Mouse (Mus musculus): ENCODE measurements around the gene Rsc1a1. TPM values are rescaled to one million over a fixed set of nuclear protein-coding genes. Genes with fewer than 3 reads are reported as not detected.
A peak's percentile ranks its signal among the peaks of the same experiment; 100 is the strongest.

The Rsc1a1 gene
- polyA plus RNA-seq, 1 experiment = not detected

GRCm38 (mm10) chr4:141715027-141715426 is 29.6 kb upstream of the Rsc1a1 start:
- Histone ChIP-seq H3K4me1 (ENCODE audit: control insufficient read depth, insufficient read depth, low read length) (peaks cover 13% of the 10 kb centered on the region; the same call in 1 of the 2 replicates), H3K27ac (ENCODE audit: control insufficient read depth, insufficient read depth, low read depth, low read length, poor library complexity) (peak overlapping the region; percentile 29; the same call in 1 of the 2 replicates), H3K4me3 (replicated peaks; ENCODE audit: control insufficient read depth, low read depth, low read length) (no peak overlapping the region)
- 72% methylated on average over 2 of the region's 2 CpGs for WGBS
- TF ChIP-seq POLR2A (IDR thresholded peaks at IDR 0.05; ENCODE audit: borderline replicate concordance, control insufficient read depth, low read depth, low read length) (no peak), CTCF (IDR thresholded peaks at IDR 0.05; ENCODE audit: control insufficient read depth, insufficient read depth, low read length) (no peak)

DNA sequence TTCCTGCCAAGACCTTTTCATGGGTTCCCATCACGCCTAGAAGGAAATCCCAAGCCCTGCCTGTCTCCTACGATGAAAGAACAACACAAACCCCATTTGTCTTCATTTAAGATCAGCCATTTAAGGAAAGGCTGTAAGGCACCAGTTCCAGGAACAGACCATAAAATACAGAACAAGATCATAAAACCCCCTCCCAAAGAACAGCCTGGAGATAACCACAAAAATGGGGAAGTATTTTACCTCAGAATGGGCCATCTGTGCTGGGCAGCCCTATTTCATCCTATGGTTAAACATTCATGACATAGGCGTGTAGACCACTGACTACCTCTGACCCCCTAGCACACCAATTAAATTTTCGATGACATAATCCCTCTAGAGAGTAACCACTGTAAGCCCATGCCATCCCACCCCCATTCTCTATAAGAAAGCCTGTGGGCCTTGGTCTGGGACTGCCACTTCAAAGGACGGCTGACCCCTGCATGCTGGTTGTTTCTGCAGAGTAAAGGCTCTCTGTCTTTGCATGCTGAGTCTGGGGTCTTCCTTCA is 28.3 kb upstream of the Rsc1a1 start:
- TF ChIP-seq POLR2A (IDR thresholded peaks at IDR 0.05; ENCODE audit: borderline replicate concordance, control insufficient read depth, low read depth, low read length) (no peak), CTCF (IDR thresholded peaks at IDR 0.05; ENCODE audit: control insufficient read depth, insufficient read depth, low read length) (no peak)
- Histone ChIP-seq H3K4me1 (ENCODE audit: control insufficient read depth, insufficient read depth, low read length) (peaks cover 10% of the 10 kb centered on the region; the same call in 1 of the 2 replicates), H3K4me3 (replicated peaks; ENCODE audit: control insufficient read depth, low read depth, low read length) (no peak overlapping the region), H3K27ac (ENCODE audit: control insufficient read depth, insufficient read depth, low read depth, low read length, poor library complexity) (no peak overlapping the region)
- WGBS = 21% methylated on average over 5 of the region's 5 CpGs

GRCm38 (mm10) chr4:141711250-141711649 is 25.9 kb upstream of the Rsc1a1 start:
- 78% methylated on average over 1 of the region's 1 CpGs for WGBS

DNA sequence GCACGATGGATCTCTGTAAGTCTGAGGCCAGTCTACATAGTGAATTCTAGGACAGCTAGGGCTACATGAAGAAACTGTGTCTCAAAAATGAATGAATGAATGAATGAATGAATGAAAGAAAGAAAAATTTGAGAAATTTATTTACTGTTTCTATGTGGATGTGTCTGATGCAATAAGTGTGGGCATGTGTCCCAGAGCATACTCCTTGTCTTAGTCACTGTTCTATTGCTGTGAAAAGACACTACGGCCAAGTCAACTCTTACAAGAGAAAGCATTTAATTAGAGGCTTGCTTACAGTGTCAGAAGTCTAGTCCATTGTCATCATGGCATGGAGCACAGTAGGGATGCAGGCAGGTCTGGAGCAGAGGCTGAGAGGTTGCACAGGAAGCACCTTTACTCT is 23.6 kb upstream of the Rsc1a1 start:
- TF ChIP-seq CTCF (IDR thresholded peaks at IDR 0.05; ENCODE audit: control insufficient read depth, insufficient read depth, low read length) = no peak
- no peak for TF ChIP-seq POLR2A (IDR thresholded peaks at IDR 0.05; ENCODE audit: borderline replicate concordance, control insufficient read depth, low read depth, low read length)
- Histone ChIP-seq H3K4me3 (replicated peaks; ENCODE audit: control insufficient read depth, low read depth, low read length) (no peak overlapping the region), H3K4me1 (ENCODE audit: control insufficient read depth, insufficient read depth, low read length) (peaks cover 4% of the 10 kb centered on the region; the same call in 1 of the 2 replicates), H3K27ac (ENCODE audit: control insufficient read depth, insufficient read depth, low read depth, low read length, poor library complexity) (no peak overlapping the region)
- WGBS = 92% methylated on average over 2 of the region's 2 CpGs

More at GRCm38 (mm10) chr4:141711250-141711649, 25.9 kb upstream of the Rsc1a1 start:
- H3K4me3 ChIP-seq (replicated peaks; ENCODE audit: control insufficient read depth, low read depth, low read length) = no peak overlapping the region
- peaks cover 10% of the 10 kb centered on the region; the same call in 1 of the 2 replicates for H3K4me1 ChIP-seq (ENCODE audit: control insufficient read depth, insufficient read depth, low read length)
- TF ChIP-seq CTCF (IDR thresholded peaks at IDR 0.05; ENCODE audit: control insufficient read depth, insufficient read depth, low read length) (no peak), POLR2A (IDR thresholded peaks at IDR 0.05; ENCODE audit: borderline replicate concordance, control insufficient read depth, low read depth, low read length) (no peak)
- no peak overlapping the region for H3K27ac ChIP-seq (ENCODE audit: control insufficient read depth, insufficient read depth, low read depth, low read length, poor library complexity)

DNA sequence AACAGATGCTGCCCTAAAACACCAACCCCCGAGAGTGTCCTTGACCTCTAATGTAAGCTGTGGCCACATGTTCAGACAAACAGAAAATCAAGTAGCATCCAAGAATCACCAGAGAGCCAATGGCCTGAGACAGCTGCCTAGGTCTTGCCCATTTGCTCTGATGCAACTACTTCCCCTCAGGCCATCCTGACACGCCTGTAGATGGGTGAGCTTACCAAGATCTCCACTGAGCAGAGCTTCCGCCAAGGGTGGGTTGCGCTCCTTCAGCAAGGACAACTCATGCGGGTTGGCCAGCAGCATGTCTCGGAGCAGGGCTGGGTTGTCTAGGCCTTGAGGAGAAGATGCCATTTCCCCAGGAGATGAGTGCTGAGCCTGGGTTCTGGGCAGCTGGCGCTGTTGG is 22.6 kb upstream of the Rsc1a1 start:
- no peak overlapping the region for H3K27ac ChIP-seq (ENCODE audit: control insufficient read depth, insufficient read depth, low read depth, low read length, poor library complexity)
- no peaks in the 10 kb centered on the region; the same call in 1 of the 2 replicates for H3K4me1 ChIP-seq (ENCODE audit: control insufficient read depth, insufficient read depth, low read length)
- TF ChIP-seq POLR2A (IDR thresholded peaks at IDR 0.05; ENCODE audit: borderline replicate concordance, control insufficient read depth, low read depth, low read length) (no peak), CTCF (IDR thresholded peaks at IDR 0.05; ENCODE audit: control insufficient read depth, insufficient read depth, low read length) (no peak)
- WGBS = 75% methylated on average over 7 of the region's 7 CpGs
- H3K4me3 ChIP-seq (replicated peaks; ENCODE audit: control insufficient read depth, low read depth, low read length) = no peak overlapping the region

- WGBS = 93% methylated on average over 4 of the region's 4 CpGs
- H3K4me3 ChIP-seq (replicated peaks; ENCODE audit: control insufficient read depth, low read depth, low read length) = no peak overlapping the region
- no peak overlapping the region for H3K27ac ChIP-seq (ENCODE audit: control insufficient read depth, insufficient read depth, low read depth, low read length, poor library complexity)
- TF ChIP-seq POLR2A (IDR thresholded peaks at IDR 0.05; ENCODE audit: borderline replicate concordance, control insufficient read depth, low read depth, low read length) (no peak), CTCF (IDR thresholded peaks at IDR 0.05; ENCODE audit: control insufficient read depth, insufficient read depth, low read length) (no peak)
- no peaks in the 10 kb centered on the region; the same call in 1 of the 2 replicates for H3K4me1 ChIP-seq (ENCODE audit: control insufficient read depth, insufficient read depth, low read length)
These were observed 19.9 kb upstream of the Rsc1a1 start for GRCm38 (mm10) chr4:141705331-141705730.

DNA sequence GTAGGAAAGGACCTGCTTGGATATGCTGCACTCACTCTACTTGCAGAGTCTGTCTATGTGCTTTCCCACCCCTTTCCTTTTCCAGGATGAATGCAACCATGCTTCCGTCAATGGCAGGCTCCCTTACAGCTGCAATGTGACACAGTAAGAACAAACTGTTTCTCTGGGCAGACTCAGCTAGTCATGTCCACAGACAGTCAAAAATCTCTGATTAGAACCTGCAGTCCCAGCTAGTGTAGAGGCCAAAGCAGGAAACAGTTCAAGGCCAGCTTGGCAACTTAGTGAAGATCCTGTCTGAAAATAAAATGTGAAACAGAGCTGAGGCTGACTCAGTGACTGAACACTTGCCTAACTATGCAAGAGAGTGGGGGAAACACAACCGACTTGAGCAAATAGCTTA is 19.2 kb upstream of the Rsc1a1 start:
- no peak overlapping the region for H3K27ac ChIP-seq (ENCODE audit: control insufficient read depth, insufficient read depth, low read depth, low read length, poor library complexity)
- H3K4me1 ChIP-seq (ENCODE audit: control insufficient read depth, insufficient read depth, low read length) = no peaks in the 10 kb centered on the region; the same call in 1 of the 2 replicates
- 88% methylated on average over 2 of the region's 2 CpGs for WGBS
- TF ChIP-seq CTCF (IDR thresholded peaks at IDR 0.05; ENCODE audit: control insufficient read depth, insufficient read depth, low read length) (no peak), POLR2A (IDR thresholded peaks at IDR 0.05; ENCODE audit: borderline replicate concordance, control insufficient read depth, low read depth, low read length) (no peak)
- H3K4me3 ChIP-seq (replicated peaks; ENCODE audit: control insufficient read depth, low read depth, low read length) = no peak overlapping the region

DNA sequence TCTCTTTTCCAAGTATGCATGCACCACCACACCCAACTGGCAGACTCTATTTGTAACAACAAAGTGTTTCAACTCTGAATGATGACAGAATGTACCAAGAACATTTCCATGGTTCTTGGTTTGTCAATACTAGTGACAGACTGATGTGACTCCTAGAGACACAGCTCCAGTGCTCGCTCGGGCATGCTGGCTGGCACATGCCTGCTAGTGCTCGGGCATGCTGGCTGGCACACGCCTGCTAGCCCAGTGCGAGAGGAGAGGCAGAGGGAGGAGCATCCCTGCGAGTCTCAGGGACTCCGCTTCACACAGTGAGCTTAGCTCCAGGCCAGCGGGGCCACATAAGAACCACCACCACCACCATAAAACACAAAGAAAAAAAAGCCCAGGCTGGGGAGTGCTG is 9.3 kb upstream of the Rsc1a1 start:
- no peaks in the 10 kb centered on the region for H3K4me1 ChIP-seq (ENCODE audit: control insufficient read depth, insufficient read depth, low read length)
- TF ChIP-seq CTCF (IDR thresholded peaks at IDR 0.05; ENCODE audit: control insufficient read depth, insufficient read depth, low read length) (no peak), POLR2A (IDR thresholded peaks at IDR 0.05; ENCODE audit: borderline replicate concordance, control insufficient read depth, low read depth, low read length) (no peak)
- WGBS = 91% methylated on average over 8 of the region's 8 CpGs
- no peak overlapping the region for H3K27ac ChIP-seq (ENCODE audit: control insufficient read depth, insufficient read depth, low read depth, low read length, poor library complexity)
- H3K4me3 ChIP-seq (replicated peaks; ENCODE audit: control insufficient read depth, low read depth, low read length) = no peak overlapping the region

DNA sequence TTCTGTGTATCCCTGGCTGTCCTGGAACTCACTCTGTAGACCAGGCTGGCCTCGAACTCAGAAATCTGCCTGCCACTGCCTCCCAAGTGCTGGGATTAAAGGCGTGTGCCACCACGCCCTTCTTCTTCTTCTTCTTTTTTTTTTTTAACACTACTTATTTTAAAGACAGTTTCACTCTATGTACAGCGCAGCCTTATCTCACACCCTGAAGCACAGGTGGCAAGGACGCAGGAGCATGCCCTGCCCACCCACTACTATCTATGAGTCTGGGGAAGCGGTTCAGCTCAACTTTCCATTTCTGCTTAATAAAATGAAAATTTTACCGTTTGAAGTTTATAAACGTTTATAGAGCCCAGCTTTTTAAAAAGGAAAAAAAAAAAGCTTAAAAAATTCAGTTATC is 3.1 kb upstream of the Rsc1a1 start:
- 69% methylated on average over 8 of the region's 8 CpGs for WGBS
- Histone ChIP-seq H3K4me3 (replicated peaks; ENCODE audit: control insufficient read depth, low read depth, low read length) (no peak overlapping the region), H3K27ac (ENCODE audit: control insufficient read depth, insufficient read depth, low read depth, low read length, poor library complexity) (no peak overlapping the region), H3K4me1 (ENCODE audit: control insufficient read depth, insufficient read depth, low read length) (no peaks in the 10 kb centered on the region)
- no peak for TF ChIP-seq POLR2A (IDR thresholded peaks at IDR 0.05; ENCODE audit: borderline replicate concordance, control insufficient read depth, low read depth, low read length)
- no peak for TF ChIP-seq CTCF (IDR thresholded peaks at IDR 0.05; ENCODE audit: control insufficient read depth, insufficient read depth, low read length)

Data from bone marrow, adult 2 months (tissue).